Mouse (Mus musculus): ENCODE data around the gene Ccer2.

The Ccer2 gene

DNA sequence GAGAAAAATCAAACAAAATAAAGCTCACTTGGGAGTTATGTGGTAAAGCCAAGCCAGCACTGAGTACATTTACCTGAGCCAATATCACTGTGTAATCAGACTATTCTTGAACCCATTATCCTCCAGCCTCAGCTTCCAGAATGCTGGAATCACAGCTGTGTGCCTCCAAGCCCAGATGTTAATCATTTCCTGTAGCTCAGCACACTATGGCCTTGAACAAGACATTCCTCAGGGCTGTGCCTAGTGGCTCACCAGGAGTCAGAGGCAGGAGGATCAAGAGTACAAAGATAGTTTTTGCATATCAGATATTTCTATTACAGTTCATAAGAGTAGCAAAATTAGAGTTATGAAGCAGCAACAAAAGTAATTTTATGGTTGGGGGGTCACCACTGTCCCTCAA lies 35.7 kb downstream of the Ccer2 start:
- DNase-seq (ENCODE audit: low spot score): no peak

- DNase-seq (ENCODE audit: low spot score): no peak
These were observed 36.6 kb downstream of the Ccer2 start for GRCm38 (mm10) chr7:28792391-28793185.

GRCm38 (mm10) chr7:28793834-28794233 lies 37.9 kb downstream of the Ccer2 start:
- no peak for DNase-seq (ENCODE audit: low spot score)

- no peak for DNase-seq (ENCODE audit: low spot score)
These were observed 38.5 kb downstream of the Ccer2 start for GRCm38 (mm10) chr7:28794496-28794895.

DNA sequence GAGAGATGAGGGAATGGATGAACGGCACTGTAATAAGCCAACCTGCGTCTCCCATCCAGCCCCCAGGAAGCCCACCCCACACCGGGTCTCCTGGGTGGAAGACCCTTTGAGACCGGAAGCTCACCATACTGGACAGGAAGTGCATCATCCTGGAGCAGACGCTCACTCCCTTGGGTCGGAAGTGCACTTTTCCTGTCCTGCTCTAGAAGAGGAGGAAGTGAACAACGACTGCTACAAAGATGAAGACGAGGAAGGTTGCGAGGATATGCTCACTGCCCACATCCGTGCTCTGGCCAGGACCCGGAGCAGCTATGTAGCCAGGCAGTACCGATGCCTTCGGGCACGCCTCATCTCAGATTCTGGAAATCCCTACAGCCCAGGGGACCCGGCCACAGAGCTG lies 39.9 kb downstream of the Ccer2 start:
- DNase-seq (ENCODE audit: low spot score): no peak

DNA sequence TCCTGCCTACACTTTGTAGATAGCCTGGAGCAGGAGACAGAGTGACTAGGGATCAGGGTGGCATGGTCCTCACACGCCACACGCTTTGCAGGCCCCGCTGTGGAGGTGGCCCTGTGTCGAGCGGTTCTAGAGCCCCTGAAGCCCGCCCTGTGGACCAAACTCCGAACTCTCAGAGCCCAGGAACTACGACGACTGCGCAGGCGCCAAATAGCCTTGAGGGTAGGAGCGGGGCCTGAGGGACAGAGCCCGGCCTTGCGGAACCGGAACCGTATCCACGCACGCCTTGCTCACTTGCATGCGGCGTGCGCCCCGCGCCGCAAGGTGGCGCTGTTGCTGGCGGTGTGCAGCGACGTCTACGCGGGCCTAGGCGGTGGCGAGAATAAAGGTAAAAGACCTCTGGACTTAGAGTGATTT lies 40.6 kb downstream of the Ccer2 start:
- DNase-seq (ENCODE audit: low spot score): peak; percentile 68

GRCm38 (mm10) chr7:28799994-28800393 lies 44.0 kb downstream of the Ccer2 start:
- DNase-seq (ENCODE audit: low spot score): no peak

DNA sequence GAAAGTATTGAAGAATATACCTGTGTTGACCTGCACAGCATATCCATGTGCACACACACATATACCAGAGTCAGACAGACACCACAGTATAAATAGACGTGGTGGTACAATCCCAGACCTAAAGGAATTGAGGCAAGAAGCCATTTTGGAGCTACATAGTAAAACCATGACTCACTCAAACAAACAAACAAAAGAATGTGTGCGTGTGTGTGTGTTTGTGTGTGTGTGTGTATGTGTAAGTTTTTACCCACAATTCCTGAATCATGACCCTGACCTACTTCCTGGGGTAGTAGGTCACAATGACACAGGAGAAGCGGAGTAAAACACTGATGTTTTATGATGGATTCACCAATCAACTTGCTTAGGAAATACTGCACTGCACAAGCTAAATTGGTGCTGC lies 45.5 kb downstream of the Ccer2 start:
- DNase-seq (ENCODE audit: low spot score): no peak

- DNase-seq (ENCODE audit: low spot score): peak; percentile 79
These were observed 46.1 kb downstream of the Ccer2 start for GRCm38 (mm10) chr7:28801901-28802670.

- DNase-seq (ENCODE audit: low spot score): peak; percentile 83
These were observed 47.0 kb downstream of the Ccer2 start for GRCm38 (mm10) chr7:28802846-28803588.

DNA sequence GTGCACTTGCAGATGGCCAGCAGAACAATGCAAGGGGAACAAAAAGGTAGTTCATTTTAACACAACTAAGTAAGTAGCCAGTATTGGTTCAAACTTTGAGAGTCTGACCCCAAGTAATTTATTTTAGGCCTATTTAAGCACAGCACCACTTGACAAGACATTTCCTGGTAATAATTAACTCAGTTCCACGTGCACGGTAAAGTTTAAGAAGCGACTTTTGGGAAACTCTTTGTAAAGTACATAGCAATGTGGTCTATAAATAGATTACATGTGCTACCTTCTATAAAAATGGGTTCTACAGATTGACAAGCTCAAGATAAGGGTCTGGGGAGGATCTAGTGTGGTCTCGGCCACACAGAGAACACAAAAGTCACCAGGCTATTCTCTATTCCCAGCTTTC lies 47.8 kb downstream of the Ccer2 start:
- peak; percentile 71 for DNase-seq (ENCODE audit: low spot score)

DNA sequence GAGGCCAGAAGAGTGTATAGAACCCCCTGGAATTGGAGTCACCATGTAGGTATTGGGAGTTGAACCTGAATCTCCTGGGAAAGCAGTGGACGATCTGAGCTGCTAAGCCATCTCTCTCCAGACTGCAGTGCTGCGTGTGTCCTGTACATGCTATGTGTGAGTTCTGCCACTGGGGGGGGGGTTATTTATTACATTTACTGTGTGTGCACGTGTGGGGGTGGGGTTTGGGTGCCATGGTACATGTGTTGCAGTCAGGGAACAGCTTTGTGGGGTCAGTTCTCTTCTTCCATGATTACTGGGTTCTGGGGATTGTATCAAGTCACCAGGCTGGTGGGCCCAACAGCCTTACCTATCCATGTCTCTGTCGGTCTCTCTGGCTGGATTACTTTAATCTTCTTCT lies 50.9 kb downstream of the Ccer2 start:
- DNase-seq (ENCODE audit: low spot score): no peak

- no peak for DNase-seq (ENCODE audit: low spot score)
These were observed 51.8 kb downstream of the Ccer2 start for GRCm38 (mm10) chr7:28807641-28808220.

DNA sequence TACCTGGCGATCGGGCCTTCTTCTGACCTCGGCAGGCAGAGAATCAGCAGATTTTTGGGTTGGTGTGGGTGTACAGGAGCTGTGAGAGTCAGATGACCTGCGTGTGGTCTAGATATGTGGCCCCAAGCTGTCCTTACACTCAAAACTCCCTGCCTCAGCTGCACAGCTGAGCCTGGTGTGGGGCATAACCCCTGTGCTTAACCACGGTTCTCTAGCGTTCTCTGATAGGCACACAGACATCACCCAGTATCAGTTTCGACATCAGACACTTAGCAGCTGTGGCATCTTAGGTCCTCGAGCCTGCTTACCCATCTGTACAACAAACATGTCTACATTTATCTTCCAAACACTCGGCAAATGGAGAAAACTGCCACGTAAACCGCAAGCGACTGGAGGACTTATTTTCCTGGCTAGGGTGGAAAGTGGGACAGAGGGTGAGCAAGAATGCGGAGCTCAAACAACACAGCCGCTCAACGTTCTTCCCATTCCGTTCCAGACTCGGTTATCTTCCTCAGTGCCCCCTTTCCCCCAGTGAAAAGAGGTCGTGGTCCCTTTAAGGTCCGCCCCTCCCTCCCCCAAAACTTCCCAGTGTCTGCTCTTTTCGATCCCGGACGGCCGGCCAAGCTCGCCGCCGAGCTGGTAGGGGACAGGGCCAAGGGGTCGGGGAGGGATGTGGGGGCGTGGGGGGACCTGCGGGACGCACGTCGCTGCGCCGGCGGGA lies 52.4 kb downstream of the Ccer2 start, which contains the start of gene Hnrnpl:
Hnrnpl (plus strand) TSS at position 321 of the 721 bp plus-strand sequence.
- DNase-seq (ENCODE audit: low spot score): no peak
